Mouse (Mus musculus): Measurements from ENCODE around the gene Gm42674.

The Gm42674 gene

GRCm38 (mm10) chr3:90599401-90599800 lies 2.3 kb upstream of the Gm42674 start:
- DNase-seq: peak in 1 of 2 experiments; percentile 31

- DNase-seq: no peak
Observed at GRCm38 (mm10) chr3:90600036-90600435, 1.7 kb upstream of the Gm42674 start.

- DNase-seq: no peak
Observed at GRCm38 (mm10) chr3:90600458-90601195, 1.1 kb upstream of the Gm42674 start.

- DNase-seq: no peak
Observed at GRCm38 (mm10) chr3:90603623-90604022, 1.9 kb downstream of the Gm42674 start, which contains the start of gene S100a4. S100a4 (plus strand) TSS chr3:90603771.

- peak; percentile 54 to 62 for DNase-seq
Observed at GRCm38 (mm10) chr3:90604416-90604815, 2.7 kb downstream of the Gm42674 start.

- no peak for DNase-seq
Observed at GRCm38 (mm10) chr3:90605049-90605448, 3.3 kb downstream of the Gm42674 start.

GRCm38 (mm10) chr3:90605736-90606135 lies 4.0 kb downstream of the Gm42674 start:
- DNase-seq: no peak

GRCm38 (mm10) chr3:90606185-90606584 lies 4.5 kb downstream of the Gm42674 start:
- DNase-seq: no peak

- no peak for DNase-seq
Observed at GRCm38 (mm10) chr3:90607361-90607760, 5.7 kb downstream of the Gm42674 start.

- no peak for DNase-seq
Observed at GRCm38 (mm10) chr3:90608223-90608622, 6.5 kb downstream of the Gm42674 start, which contains the start of gene S100a5. S100a5 (plus strand) TSS chr3:90608523.

- DNase-seq: no peak
Observed at GRCm38 (mm10) chr3:90609102-90609501, 7.4 kb downstream of the Gm42674 start.

- no peak for DNase-seq
Observed at GRCm38 (mm10) chr3:90611494-90611893, 9.8 kb downstream of the Gm42674 start.

- no peak for DNase-seq
Observed at GRCm38 (mm10) chr3:90612061-90612460, 10.4 kb downstream of the Gm42674 start.

- DNase-seq: peak; percentile 41 to 50
Observed at GRCm38 (mm10) chr3:90612728-90613291, 11.1 kb downstream of the Gm42674 start, which contains the start of gene S100a6. S100a6 (plus strand) TSS chr3:90612882.

- no peak for DNase-seq
Observed at GRCm38 (mm10) chr3:90613461-90614147, 11.9 kb downstream of the Gm42674 start.

GRCm38 (mm10) chr3:90614148-90614530 lies 12.4 kb downstream of the Gm42674 start:
- no peak for DNase-seq

- DNase-seq: no peak
Observed at GRCm38 (mm10) chr3:90614611-90615251, 13.0 kb downstream of the Gm42674 start.

GRCm38 (mm10) chr3:90615415-90615814 lies 13.7 kb downstream of the Gm42674 start:
- peak; percentile 70 to 71 for DNase-seq

GRCm38 (mm10) chr3:90615911-90616310 lies 14.2 kb downstream of the Gm42674 start:
- no peak for DNase-seq

- no peak for DNase-seq
Observed at GRCm38 (mm10) chr3:90617586-90617985, 15.9 kb downstream of the Gm42674 start.

GRCm38 (mm10) chr3:90621552-90621951 lies 19.8 kb downstream of the Gm42674 start:
- DNase-seq: no peak

GRCm38 (mm10) chr3:90623435-90624071 lies 21.8 kb downstream of the Gm42674 start:
- DNase-seq: peak in 1 of 2 experiments; percentile 42

GRCm38 (mm10) chr3:90625496-90625895 lies 23.8 kb downstream of the Gm42674 start:
- DNase-seq: no peak
